Mouse (Mus musculus): ENCODE data around the gene Olfr524.

Gene Olfr524

DNA sequence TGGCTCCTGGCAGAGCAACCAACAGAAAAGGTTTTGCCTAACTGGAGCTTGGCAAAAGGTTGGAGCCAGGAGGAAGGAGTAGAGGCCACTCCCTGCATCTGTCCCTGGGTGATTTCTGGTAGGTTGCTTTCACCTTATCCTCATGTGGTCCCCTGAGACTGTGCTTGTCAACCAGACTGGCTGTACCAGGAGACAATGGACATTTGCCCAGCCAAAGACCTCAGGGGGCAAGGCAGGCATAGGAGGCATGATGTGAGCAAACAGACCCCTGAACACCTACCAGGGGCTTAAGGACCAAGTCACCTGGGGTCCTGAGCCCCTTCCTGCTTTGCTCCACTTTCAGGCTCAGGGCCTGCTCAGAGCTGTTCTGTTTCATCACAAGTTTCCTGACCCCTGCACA is at the start of gene Olfr524:
TSS of gene Olfr524 (minus strand) at position 101 of the 400 bp plus-strand sequence.
- DNase-seq (ENCODE audit: low spot score), result no peak

DNA sequence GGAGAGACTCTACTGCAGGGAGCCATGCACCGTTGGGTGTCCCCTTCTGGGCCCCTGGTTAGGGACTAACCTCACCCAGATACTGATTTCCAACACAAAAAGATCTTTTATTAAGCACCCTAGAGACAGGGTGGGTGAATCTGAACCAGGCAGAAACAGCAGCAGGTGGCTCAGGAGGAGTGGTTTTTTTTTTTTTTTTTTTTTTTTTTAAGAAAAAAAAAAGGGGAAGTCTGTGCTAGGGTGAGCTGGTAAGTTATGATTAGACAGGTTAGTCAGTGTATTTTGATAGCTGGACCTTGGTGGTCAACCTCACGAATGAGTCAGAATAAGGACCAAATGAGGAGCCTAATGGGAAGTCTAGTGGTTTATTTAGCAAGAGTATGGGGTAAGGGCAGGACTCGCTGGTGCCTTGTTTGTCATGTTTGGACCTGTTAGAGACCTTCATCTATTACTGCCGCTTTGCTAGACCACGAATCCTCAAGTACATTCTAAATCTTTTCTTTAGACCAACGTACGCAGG is 48.1 kb upstream of the Olfr524 start:
- DNase-seq (ENCODE audit: low spot score), result no peak

DNA sequence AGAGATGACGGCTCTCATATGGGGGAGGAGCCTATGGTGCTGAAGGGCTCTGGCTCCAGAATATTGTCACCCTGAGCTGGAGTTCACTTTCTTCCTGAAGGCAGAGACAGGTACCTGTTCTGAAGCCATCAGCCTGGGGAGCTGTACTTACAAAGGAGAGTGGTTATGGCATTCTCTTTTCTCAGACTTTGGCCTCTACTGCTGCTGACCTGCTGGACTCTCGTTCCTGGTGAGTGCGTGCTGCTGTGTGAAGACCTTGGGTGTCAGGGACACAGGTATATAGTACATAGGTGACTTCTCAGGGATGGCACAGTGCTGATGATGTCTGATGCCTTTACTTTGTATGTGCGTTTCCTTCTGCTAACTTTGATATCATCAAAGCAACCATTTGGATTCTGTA is 41.5 kb upstream of the Olfr524 start, which contains the start of gene 5830411N06Rik:
TSS of gene 5830411N06Rik (plus strand) at position 69 of the 400 bp plus-strand sequence.
- no peak for DNase-seq (ENCODE audit: low spot score)

DNA sequence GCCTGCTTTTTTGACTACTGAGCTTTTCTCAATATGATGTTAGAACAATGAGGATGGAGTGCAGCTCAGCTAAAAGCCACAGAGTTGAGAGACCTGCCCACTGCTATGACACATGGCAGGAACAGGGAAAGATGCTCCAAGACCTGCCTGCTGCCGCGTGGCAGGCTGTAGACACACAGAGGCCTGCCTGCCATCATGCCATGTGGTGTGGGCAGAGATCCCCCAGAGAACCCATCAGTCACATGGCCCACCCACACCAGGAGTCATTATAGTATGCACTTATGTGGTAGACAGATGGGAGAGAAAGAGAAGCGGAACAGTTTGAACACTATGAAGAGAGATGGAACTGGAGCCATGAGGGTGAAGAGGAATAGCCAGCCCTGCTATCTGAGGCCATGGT is 27.9 kb upstream of the Olfr524 start:
- no peak for DNase-seq (ENCODE audit: low spot score)

DNA sequence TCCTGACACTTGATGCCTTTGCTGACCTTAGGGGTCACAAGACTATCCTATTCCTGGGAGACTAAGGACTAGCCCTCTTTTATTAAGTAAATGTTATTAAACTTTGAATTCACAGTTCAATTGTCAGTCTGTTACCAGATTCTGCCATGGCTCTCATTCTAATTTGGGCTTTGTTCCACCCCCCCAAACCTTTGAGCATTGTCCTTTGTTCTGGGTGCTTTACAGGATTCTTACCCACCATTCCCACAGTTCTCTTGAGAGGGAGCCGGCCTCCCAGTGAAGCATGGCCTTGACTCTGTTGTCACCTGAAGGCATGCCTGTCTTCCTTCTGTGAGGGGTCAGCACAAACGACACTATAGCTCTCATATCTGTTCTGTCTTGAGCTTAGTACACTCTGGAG is 25.3 kb upstream of the Olfr524 start:
- DNase-seq (ENCODE audit: low spot score), result no peak

DNA sequence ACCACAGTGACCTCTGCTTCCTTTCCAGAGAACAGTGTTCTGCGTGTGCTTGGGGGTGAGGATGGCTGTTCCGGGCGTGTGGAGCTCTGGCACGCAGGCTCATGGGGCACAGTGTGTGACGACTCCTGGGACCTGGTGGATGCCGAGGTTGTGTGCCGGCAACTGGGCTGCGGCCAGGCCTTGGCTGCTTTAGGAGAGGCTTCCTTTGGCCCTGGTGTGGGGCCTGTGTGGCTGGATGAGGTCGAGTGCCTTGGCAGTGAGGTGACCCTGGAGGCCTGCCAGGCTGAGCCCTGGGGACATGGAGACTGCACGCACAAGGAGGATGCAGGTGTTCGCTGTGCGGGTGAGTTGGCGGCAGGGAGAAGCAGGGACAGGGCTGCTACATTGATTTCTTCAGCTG is 22.7 kb upstream of the Olfr524 start:
- no peak for DNase-seq (ENCODE audit: low spot score)

DNA sequence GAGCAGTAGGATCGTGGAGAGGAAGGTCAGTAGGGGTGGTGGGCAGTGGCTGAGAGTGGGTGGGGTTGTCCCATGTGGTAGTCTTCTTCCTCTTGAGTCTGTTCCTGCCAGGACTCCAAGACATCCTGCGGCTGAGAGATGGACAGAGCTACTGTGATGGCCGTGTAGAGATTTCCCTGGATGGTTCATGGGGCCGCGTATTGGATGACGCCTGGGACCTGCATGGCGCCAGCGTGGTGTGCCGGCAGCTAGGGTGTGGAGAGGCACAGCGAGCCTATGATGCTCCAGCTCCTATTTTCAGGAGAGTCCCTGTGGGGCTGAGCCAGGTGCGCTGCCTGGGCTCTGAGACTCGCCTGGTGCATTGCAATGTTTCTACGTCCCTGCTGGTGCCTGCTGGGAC is 18.4 kb upstream of the Olfr524 start:
- DNase-seq (ENCODE audit: low spot score), result no peak

DNA sequence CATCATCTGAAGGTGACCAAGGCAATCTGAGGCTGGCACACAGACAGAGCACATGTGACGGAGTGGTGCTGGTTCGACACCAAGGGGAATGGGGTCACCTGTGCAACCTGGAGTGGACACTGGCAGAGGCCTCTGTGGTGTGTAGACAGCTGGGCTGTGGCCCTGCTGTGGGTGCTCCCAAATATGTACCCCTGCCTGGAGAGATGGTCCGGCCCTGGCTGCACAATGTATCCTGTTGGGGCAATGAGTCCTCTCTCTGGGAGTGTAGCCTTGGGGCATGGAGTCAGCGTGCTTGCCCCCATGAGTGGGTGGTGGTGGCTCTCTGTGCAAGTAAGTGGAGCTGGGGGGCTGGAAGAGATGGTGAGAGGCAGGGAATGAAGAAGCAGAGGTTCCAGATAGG is 14.6 kb upstream of the Olfr524 start:
- DNase-seq (ENCODE audit: low spot score), result no peak

DNA sequence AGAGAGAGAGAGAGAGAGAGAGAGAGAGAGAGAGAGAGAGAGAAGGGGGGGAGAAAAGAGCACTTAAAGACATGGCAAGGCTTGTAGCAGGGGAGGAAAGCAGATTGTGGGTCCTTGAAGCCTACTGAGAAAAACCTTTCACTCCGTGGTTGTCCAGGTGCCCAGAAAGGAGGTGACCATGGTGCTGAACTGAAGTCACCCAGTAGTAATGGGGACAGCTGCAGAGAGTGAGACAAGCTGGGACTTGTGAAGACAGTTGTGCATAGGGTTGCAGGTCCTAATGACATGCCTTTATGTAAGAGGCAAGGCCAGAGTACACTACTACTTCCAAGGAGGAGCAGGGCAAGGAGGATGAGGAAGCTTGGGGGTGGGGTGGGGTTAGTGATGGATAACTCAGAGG is 13.5 kb upstream of the Olfr524 start:
- peak; percentile 12 for DNase-seq (ENCODE audit: low spot score)

DNA sequence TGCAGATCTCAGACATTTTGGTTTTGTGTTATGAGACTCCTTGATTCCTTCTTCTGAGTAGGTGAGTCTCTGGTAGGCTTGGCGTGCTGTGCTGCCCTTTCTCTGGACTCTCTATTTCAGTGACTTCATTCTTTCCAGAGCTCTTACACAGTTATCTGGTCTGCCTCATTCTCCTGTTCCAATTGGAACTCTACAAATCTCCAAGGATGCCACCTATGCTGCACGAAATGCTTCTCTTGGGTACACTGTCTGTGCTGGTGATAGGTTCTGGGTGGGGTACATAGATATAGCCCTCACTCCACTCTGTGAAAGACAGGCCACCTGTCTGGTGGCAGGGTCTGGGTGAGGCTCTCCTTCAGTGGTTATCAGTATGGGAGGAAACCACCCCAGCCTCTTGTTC is 12.2 kb upstream of the Olfr524 start, which contains the start of gene Cd163l1:
TSS of gene Cd163l1 (plus strand) at position 301 of the 400 bp plus-strand sequence.
- DNase-seq (ENCODE audit: low spot score), result no peak

DNA sequence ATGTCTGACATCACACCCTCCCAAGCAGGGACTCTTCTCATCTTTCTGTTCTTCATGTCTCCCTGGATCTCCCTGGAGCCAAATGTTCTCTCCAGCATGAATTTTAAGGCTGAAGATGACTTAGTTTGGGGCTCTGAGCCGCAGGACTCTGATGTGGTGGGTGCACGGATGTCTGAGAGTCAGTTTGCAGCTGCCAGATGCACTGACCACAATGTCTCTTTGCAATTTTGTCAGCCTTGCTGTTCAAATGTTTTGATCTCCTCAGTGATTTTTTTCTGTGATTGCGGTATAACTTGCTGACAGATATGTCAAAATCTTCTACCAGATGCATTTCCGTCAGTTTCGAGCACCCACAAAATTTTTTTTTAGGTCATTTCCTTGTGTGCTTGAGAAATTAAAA is 8.1 kb upstream of the Olfr524 start:
- no peak for DNase-seq (ENCODE audit: low spot score)

DNA sequence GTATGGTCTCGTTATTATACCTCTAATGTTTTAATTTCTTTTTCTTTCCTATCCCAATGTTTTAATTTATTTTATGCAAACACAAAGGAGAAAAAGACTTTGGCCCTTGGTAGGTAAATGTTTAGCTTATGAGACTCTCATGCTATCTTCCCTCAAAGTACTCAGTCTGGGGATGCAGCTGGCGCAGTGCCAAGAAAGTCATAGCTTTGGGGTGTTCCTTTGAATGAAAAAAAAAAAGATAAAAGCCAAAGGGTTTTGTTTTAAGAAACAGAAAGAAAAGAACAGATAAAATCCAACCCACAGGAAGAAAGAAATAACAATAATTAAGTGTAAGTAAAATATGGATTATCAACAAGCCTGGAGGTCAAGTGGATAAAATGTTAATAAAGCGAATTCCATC is 2.9 kb upstream of the Olfr524 start:
- no peak for DNase-seq (ENCODE audit: low spot score)

DNA sequence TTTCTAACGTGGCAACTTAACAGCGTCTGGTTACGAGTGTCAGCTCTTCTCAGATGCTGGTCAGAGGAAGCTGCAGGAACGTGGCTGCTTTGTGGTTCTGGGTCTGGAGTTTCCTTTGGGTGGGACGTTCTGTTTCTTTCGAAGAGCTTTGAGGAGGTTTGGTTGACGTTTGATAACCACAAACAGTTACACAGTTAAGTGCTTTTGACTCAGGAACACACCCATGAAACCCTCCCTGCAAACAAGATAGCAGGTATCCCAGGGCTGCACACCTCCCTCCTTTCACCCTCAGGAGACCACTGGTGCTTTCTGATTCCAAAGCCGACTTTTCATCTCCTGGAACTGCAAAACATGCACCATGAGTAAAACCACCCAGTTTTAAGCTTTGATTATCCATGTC is 2.4 kb upstream of the Olfr524 start:
- DNase-seq (ENCODE audit: low spot score), result no peak

DNA sequence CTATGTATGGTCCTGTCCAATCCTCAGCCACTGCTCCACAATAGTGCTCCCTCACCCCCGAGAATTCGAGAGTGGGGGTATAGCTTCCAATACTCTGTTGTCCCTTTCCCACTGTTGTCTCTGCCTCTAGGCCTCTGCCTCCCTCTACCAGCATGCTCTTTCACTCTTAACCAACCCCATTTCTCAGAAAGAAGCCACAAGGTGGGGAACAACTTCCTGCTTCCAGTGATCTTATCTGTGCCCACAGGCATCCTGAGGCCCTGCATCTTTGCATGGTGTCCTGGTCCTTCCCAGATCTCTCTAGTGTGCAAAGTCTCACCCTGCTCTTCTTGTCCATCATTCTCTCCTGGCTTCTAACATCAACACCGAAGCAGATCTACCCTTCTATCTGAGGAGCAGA is 1.1 kb upstream of the Olfr524 start:
- DNase-seq (ENCODE audit: low spot score), result no peak

DNA sequence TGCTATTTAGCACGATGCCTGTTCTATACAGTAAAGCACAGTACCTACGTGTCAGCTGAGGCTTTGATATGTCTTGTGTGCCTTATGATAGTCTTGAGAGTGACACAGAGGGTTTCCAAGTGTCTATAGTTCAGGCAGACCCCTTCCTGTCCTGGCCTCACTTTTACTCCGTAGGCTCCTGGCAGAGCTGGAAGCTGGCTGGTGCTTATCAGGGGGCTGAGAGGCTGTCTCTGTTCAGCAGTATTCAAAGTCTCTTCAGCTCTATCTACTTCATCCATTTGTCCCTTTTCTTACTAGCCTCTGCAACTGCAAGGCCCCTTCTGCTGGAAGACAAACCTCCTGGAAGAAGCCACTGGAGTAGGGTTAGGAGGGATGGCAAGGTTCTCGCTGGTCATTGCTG is 4.7 kb downstream of the Olfr524 start:
- DNase-seq (ENCODE audit: low spot score), result no peak

DNA sequence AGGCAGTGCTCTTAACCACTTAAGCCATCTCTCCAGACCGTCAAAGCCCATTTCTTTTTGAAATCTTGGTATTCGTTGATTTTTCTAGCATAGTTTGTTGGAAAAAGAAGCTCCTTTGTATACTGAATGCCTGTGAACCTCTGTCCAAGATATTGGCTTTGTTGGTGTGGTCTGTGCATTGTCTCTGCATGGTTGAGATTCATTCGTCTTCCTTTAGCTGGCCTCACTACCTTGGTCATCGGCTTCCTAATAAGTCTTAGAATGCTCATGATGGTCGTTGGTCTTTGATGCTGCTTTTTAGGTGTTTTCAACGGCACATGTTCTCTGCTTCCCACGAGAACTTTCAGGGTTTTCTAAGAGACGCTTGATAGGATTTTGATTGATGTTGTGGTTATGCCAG is 9.8 kb downstream of the Olfr524 start:
- no peak for DNase-seq (ENCODE audit: low spot score)

DNA sequence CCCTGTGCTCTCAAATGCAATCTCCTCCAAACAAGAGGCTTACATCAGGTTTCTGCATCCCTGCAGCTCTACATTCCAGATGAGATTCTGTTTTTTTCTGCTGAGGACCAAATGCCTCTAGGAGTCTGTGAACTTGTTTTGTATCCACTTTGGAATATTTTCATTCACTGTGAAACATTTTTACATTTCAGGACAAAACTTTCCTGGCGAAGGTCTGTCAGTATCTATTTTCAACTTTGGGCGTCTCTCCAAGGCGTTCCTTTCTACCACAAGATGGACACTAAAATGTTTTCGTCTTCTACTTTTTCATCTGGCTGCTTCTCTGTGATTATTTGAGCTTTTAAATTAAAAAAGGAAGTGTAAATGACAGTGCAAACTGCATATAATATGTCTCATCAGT is 11.7 kb downstream of the Olfr524 start:
- no peak for DNase-seq (ENCODE audit: low spot score)

DNA sequence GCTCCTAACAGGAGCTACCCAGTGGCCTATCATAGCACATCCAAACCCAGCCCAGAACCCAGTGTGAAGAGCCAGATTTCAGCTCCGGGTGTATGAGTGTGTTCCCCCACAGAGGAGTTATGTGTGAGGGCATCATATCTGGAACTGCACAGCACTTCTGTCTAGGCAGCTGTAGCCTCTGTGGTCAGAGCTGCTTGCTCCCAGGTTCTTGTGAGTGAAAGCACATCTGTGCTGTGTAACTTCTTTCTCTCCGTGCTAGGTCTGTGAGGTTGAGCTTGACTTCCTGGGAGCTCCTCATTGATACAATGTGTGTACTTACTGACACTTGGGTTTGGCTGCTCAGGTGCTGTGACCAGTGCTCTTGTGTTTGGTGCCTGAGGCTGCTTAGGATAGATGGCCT is 12.9 kb downstream of the Olfr524 start:
- DNase-seq (ENCODE audit: low spot score), result no peak

DNA sequence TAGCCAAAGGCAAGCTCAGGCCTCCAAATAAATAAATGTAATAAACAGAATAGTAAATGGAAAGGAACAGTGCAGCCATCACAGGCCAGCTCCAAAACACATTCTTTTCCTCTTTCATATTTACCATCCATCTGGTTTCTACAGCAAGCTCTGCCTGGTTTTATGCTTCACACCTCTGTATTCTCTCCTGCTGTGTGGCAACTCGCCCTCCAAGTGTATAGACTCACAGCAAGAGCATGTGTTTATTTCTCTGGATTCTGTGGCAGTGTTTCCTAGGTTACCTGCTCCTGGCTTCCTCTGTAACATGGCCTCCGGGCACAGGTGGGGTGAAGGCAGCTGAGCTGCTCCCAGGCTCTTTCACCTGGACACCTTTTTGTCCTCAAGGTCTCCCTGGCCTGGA is 13.3 kb downstream of the Olfr524 start:
- no peak for DNase-seq (ENCODE audit: low spot score)

DNA sequence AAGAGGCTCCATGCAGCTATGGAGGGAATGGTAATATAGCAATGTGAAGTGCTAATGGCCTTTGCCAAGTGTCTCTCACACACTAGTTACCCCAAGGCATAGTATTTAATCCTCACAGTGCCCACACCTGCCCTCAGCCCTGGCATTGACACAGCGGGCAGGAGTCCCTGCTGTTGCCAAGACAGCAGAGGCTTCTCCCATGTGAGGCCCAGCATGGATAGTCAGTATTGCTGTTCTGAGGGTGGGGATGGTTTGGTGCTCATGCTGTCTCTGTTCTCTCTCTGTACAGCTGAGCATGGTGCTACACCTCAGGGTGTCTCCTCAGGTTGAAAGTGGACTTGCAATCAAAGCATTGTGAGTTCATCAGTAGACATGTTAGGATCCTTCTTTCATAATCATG is 15.3 kb downstream of the Olfr524 start:
- no peak for DNase-seq (ENCODE audit: low spot score)

DNA sequence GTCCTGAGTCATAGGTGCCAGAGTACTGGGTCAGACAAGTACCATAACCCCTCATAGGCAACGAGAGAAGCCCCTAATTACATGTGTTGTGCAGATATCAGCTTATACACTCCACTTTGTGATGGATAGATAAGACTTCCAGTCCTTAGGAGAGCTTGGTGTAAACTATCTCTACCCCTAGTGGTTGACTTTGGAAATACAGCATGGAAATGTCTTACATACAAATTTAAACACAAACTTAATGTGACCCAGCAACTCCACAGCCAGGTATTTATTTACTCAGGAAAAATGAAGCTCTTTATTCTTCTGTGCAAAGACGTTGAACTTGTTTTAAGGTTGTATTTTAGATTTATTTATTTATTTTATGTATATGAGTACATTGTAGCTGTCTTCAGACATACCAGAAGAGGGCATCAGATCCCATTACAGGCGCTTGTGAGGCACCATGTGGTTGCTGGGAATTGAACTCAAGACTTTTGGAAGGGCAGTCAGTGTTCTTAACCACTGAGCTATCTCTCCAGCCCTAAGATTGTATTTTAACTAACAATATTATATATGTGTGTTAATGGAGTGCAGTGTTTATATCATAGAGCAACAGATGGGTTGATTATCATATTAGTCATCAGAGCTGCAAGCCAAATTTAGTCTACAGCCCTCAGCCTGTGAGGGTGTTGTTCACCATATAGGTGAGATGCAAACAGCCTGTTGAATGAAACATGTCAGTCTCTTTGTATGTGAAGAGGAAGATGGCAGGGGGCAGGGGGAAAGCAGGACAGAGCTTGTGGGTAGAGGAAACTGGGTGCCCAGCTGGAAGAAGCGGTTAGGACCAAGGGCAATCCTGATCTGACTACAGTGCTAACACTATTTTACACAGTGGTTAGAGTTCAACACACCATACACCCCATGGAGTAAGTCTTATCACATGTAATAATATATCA is 17.1 kb downstream of the Olfr524 start:
- DNase-seq (ENCODE audit: low spot score), result peak; percentile 69

DNA sequence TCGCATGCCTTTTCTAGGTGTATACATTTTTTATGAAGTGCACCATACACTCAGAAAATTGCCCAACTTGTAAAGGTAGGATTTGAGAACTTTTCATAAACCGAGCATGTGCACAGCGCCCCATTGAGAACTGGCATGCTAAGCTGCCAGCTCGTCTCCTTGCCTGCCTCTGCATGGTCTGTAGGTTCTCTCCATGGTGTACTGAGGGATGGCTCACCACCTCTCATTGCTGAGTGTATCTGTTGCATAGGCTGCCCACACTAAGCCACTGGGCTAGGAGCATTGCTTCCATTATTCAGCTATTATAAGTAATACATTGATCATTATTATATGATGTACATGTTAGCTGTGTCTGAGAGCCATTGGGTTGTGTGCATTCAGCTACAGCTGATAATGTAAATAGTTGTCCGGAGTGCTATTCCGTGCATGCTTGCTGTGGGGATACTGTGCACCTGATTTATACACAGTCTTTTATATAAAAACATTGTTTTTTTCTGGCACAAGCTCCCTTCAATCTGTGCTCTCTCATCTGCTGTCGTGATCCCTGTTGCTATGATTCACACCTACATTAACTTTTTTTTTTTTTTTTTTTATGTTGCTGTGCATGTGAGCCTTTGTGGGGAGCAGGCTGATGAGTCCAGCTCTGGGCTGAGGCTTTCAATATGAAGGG is 17.9 kb downstream of the Olfr524 start:
- DNase-seq (ENCODE audit: low spot score), result no peak
